Mouse (Mus musculus): Measurements from ENCODE around the gene Acad10. TPM values are rescaled to one million over a fixed set of nuclear protein-coding genes. Genes with fewer than 3 reads are reported as not detected.
"Not testable (repeated sequence)": the region's sequence is repeated elsewhere in the genome, so short reads cannot be mapped to it uniquely, and the experiment has no call there.

Acad10 gene
- total RNA-seq (2022): 10 to 100 TPM; 12.7 to 14.7 (median 13.5) TPM

DNA sequence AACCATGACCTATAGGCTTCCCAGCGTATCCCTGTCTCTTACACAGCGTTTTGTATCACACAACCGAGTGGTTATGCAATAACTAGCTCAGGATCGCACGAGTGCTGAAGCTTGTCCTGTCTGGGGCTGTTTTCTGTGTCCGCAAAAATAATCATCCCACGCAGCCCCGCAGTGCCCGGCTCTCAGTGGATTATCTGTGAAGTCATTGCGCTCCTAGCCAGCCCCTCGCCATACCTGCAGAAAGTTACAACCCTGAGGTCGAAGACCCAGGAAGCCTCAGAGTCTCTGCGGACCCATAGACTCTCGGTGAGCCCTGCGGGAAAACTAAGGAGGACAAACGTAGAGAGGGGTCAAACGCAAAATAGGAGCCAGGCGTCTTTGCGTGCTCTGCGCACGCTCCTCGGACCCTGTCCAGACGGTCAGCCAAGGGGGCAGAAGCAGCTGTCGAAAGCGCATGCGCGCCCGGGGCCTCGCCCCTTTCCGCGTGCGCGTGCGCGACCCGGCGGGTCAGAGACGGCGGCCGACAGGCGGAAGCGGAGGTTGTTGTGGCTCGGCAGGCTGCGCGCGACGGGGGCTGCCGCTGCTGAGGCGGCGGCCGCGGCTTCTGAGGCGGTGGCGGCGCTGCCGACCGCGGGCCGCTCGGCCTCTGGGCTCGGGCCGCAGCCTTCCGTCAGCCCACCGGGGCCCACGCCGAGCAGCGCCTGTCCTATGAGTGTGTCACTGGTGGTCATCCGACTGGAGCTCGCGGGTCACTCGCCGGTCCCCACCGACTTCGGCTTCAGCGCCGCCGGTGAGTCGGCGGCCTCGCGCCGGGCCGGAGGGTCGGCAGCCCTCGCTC, at the start of gene Acad10, which contains the start of gene Brap:
Gene Acad10, minus strand, starts transcription at position 456 of the 838 bp plus-strand sequence.
Gene Brap, plus strand, starts transcription at position 505 of the 838 bp plus-strand sequence.
- DNase-seq (ENCODE audit: low spot score in 2 of 2): peak; percentile 91 to 92

- DNase-seq (ENCODE audit: low spot score in 2 of 2): no peak
Observed at GRCm38 (mm10) chr5:121704512-121705248, 44.4 kb upstream of the Acad10 start.

DNA sequence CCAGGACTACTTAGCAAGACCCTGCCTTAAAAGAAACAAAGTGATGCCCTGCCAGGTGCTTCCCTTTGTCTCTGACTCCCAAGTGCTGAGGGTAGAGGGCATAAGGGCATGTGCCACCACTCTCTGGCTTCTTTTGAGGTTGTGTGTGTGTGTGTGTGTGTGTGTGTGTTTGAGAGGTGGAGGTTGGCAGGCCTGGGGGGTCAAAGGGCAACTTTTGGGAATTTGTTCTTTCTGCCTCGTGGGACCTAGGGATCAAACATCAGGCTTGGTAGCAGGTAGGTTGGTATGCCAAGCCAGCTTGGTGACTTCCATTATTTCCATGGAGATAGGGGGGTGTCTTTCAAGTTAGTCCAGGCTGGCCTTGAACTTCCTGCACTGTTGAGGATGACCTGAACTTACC, 43.0 kb upstream of the Acad10 start:
- no peak for DNase-seq (ENCODE audit: low spot score in 2 of 2)

DNA sequence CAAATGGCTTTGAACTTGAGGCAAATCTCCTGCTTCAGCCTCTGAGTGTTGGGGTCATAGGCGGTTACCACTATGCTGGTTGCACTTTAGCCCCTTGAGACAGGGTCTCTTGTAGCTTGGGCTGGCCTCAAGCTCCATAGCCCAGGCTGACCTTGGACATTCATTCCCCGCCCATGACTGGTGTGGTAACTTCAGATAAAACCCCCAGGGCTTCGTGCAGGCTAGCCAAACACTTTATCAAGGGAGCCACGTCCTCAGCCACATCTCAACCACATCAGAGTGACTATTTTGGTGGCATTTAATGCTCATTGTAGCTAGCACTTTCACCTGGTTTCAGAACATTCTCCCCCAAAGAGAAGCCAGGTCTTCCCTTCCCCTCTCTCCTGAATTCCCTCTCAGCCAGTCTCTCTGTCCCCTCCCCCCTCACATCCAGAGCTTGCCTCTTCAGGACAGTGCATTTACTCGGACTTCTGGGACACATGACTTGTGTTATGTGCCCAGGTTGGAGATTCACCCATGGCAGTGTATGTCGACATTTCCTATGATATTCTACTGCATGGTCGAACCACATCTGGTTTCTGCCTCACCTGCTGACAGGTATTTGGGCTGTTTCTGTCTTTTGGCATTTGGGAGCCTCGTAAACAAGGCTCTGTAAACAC, 40.9 kb upstream of the Acad10 start:
- DNase-seq (ENCODE audit: low spot score in 2 of 2): no peak

DNA sequence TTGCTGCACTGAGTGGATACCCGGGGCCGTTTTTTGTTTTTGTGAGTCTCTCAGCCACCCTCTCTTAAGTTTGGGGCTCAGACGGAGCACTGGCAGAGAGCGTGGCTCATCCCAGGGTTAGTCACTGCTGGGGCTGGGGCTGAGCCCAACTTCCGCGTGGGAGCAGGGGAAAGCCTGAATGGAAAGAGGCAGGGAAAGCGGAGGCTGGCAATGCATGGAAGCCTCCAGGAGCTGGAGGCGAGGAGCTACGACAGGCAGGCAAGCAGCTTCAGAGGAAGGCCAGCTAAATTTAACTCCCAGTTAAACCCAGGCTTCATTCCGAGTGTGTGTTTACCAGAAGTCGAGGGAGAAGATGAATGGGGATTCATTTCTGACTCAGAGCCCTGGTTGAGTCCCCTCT, 40.2 kb upstream of the Acad10 start:
- DNase-seq (ENCODE audit: low spot score in 2 of 2): peak in 1 of 2 experiments; percentile 10

- no peak for DNase-seq (ENCODE audit: low spot score in 2 of 2)
Observed at GRCm38 (mm10) chr5:121699891-121700290, 39.6 kb upstream of the Acad10 start.

GRCm38 (mm10) chr5:121696761-121697160, 36.4 kb upstream of the Acad10 start:
- no peak for DNase-seq (ENCODE audit: low spot score in 2 of 2)

- DNase-seq (ENCODE audit: low spot score in 2 of 2): no peak
Observed at GRCm38 (mm10) chr5:121692897-121693296, 32.6 kb upstream of the Acad10 start.

DNA sequence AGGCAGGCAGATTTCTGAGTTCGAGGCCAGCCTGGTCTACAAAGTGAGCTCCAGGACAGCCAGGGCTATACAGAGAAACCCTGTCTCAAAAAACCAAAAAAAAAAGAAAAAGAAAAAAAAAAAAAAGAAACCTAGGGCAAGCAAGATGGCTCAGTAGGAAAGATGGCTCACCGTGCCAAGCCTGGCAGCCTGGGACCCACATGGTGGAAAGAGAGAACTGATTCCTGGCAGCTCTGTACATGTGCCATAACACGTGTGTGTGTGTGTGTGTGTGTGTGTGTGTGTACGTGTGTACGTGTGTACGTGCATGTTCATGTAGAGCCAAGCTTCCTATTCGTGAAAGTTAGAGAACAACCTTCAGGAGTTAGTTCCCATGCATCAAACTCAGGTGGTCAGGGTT, 31.1 kb upstream of the Acad10 start:
- not testable (repeated sequence) for DNase-seq (ENCODE audit: low spot score in 2 of 2)

DNA sequence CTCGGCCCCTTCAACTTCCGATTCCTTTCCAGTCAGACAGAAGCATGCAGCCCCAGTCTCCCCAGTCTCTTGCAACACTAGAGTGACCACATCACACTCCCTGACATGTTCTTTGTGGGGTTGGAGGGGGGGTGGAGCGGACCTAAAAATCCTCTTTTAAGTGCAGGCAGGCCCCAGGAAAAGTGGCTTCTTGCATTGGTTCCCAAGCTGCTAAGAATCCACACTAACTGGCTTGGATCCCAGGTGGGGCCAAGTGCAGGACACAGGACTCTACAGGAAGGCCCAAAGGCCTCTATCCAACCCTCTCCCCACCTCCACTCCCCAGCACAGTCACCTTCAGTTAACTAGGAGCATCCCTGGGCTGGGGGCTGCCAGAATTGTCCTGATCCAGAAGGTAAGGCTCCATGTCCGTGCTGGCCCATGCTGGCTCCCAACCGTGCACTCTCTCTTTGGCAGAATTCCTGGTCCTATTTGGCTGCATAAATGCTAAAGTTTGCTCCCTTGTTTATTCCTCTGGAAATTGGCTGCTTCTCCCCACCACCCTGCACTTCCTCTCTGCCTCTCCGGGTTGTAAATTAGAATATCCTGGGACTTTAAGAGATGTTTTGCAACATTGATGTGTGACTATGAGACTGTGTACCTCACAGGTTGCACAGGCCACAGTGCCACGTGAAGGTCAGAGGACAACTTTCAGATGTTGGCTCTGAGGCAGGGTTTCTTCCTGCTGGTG, 30.3 kb upstream of the Acad10 start:
- DNase-seq (ENCODE audit: low spot score in 2 of 2): peak; percentile 26 to 38

DNA sequence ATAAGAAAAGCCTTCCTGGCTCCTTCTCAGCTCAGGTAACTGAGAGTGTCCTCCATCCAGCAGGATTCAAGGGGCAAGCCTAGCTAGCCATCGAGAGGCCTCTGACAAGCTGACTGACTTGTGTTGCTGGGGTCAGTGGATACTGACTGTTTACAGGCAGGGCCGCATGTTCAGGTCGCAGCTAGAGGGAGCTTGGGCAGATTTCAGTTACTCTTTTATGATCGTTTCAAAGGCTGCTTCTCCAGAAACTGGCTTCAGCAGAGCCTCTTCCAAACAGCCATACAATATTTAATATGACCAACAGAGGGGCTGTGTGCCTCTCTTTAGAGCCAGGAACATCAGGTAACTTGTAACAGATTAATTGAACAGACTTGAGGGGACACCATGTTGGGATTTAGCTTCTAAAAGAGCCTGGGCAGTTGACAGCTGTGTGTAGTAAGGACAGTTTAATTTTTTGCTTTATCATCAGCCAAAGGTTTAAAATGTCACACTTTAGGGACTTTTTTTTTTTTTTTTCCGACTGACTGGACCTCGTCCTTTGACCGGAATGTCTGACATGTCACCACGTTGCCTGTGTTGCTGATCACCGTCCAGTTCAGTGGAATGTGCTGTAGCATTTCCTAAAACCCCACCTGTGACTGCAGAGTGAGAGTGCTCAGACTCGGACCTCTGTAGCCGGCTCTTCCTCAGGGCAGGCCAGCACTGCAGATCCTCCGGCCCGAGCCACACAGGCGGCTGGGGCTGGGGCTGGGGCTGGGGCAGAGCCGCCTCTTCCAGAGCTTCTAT, 26.0 kb upstream of the Acad10 start:
- no peak for DNase-seq (ENCODE audit: low spot score in 2 of 2)

- DNase-seq (ENCODE audit: low spot score in 2 of 2): no peak
Observed at GRCm38 (mm10) chr5:121685495-121685894, 25.2 kb upstream of the Acad10 start.

GRCm38 (mm10) chr5:121682250-121682649, 21.9 kb upstream of the Acad10 start:
- DNase-seq (ENCODE audit: low spot score in 2 of 2): no peak

DNA sequence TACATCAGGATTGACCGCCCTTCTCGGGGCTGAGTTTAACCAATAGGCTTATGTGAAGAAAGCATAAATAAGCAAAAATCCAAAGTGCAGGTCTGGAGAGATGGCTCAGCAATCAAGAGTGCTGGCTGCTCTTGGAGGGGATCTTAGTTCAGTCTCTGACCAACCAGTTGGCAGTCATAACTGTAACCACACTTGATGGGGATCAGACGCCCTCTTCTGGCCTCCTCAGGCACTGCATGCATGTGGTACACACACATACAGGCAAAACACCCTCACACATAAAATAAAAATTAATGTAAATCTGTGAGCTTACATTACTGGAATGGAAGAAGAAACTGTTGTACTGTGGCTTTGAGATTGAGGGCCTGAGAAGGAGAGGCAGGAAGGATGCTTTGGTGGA, 10.1 kb upstream of the Acad10 start:
- DNase-seq (ENCODE audit: low spot score in 2 of 2): no peak

GRCm38 (mm10) chr5:121668411-121668810, 8.1 kb upstream of the Acad10 start:
- no peak for DNase-seq (ENCODE audit: low spot score in 2 of 2)

- DNase-seq (ENCODE audit: low spot score in 2 of 2): no peak
Observed at GRCm38 (mm10) chr5:121667067-121667466, 6.8 kb upstream of the Acad10 start.

DNA sequence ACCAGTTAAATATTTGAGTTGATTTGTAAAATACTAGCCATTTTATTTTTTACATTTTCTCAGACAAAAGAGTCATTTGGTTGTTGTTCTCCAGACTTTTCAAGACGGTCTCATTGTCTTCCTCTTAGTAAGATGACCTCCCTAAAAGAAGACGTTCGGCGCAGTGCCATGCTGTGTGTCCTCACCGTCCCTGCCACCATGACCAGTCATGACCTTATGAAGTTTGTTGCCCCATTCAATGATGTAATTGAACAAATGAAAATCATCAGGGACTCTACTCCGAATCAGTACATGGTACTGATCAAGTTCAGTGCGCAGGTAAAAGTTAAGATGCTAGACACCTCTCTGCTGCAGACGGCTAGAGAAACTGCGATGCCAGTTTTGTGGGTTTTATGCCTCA, 4.7 kb upstream of the Acad10 start:
- DNase-seq (ENCODE audit: low spot score in 2 of 2): no peak

DNA sequence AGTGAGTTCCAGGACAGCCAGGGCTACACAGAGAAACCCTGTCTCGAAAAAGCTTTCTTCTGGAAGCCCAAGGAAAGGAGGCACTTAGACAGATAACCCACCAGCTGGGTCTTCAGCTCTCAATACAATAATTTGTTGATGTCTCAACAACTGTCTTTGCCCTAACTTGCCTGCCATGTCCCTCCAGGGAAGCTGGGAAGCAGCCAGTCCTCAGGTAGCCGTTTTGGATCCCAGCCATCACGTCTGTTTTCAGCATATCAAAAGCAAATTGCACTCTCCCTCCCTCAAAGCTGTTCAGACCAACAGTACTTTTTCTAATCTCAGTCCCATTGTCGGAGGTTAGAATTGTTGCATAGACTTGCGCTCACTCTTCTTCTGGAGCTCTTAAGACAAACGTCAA, 3.8 kb upstream of the Acad10 start:
- no peak for DNase-seq (ENCODE audit: low spot score in 2 of 2)

- DNase-seq (ENCODE audit: low spot score in 2 of 2): no peak
Observed at GRCm38 (mm10) chr5:121663456-121663855, 3.1 kb upstream of the Acad10 start.

DNA sequence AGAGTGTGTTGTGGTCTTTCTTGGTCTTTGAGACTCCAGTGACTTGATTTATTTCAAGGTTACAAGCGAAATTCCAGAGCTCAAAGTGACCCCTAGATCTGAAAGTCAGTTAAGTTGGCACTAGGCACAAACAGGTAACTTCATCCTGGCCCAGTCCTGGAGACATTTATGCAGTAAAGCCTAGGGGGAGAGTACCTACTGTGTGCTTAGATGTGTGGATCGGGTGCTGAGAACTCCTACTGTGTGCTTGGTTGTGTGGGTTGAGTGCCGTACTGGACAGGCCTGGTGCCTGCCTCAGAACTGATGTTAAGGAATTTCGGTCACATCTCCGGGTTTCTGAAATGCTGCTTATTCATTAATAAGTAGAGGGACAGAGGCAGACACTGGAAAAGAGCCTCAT, 1.2 kb upstream of the Acad10 start:
- DNase-seq (ENCODE audit: low spot score in 2 of 2): no peak

DNA sequence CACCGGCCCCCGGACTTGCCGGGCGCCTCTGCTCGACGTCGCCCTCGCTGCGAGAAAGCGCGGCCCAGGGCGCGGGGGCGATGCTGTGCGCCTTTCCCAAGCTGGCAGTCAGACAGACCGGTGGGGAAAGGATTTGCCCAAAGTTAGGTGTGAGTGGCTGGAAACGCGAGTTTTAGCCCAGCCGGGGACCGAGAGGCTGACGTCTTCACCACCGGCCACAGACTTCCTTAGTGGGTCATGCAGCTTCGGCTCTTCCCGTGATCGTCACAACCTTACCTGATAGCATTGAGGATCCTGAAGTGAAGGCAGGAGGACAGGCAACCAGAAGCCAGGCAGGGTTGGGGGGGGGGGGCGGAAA, 562 bp upstream of the Acad10 start:
- peak in 1 of 2 experiments; percentile 5 for DNase-seq (ENCODE audit: low spot score in 2 of 2)
